Mouse (Mus musculus) heart, postnatal 14 days (tissue): Measurements from ENCODE around the gene Hs6st2. TPM values are rescaled to one million over a fixed set of nuclear protein-coding genes. Genes with fewer than 3 reads are reported as not detected.

Experiments
- DNase-seq, 2 experiments: peaks; one replicate each; pipeline ENCODE4 v3.0.0; 2021 to 2022
- intact Hi-C: fragments of 180-260 bp; cut with DNase I; formaldehyde crosslinking; loops from one replicate; pipeline ENCODE4 v1.15.1; 2025
- total RNA-seq, 2 experiments: library from RNA; stranded (reverse); gene quantifications; 2 replicates each; pipeline ENCODE4 v1.2.3; 2021

The Hs6st2 gene
- total RNA-seq, 2 experiments from 2014 or later = 2.2 to 2.5 TPM

DNA sequence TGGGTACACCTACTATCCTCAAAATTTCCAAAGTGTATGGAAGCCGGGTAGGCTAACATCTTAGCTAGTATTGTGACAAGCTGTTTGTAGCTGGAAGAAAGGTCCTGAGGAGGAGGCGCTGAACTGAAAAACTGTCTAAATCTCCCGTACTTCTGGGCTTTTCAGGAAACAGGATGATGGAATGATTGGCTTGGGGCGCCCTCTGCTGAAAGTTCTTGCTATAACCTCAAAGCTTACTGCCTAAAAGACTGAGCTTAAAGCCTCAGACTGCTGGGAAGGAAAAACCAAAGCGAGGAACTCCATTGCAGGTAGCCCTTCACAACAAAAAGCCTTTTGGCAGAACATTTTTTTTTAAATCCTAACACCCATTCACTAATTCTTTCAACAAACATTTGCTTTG lies 307.0 kb downstream of the Hs6st2 start:
- intact Hi-C loops = loop anchor here (2.0 to 5.0 kb wide), 3 partner anchors 204 to 697 kb away; no protein-coding TSS in a partner anchor
- peak; percentile 67 to 82 for DNase-seq

- peak; percentile 11 to 43 for DNase-seq
- intact Hi-C loops = loop anchor here (5.0 kb wide), 1 partner anchor 695 kb away; no protein-coding TSS in a partner anchor
These were observed 309.0 kb downstream of the Hs6st2 start for GRCm38 (mm10) chrX:51372477-51373239.

DNA sequence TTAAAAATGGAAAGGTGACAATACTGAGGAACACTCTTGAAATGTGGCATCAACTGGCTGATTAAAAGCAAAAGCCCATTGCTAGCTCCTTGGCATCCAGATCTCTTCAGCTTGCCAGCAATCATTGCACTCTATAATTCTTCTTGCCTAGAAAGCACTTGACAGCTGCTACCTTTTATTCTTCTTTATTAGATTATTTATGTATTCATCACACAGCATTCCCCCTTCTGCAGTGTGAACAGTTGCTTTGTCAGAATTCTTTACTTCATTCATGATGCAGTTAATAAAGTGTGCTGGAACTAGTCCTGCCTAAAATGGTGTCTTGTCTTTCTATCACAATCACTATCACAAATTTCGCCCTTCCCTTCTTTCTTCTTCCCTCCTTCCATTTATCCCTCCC lies 332.0 kb downstream of the Hs6st2 start:
- intact Hi-C loops = no loop called here
- no peak for DNase-seq

GRCm38 (mm10) chrX:51343595-51343994 lies 338.1 kb downstream of the Hs6st2 start:
- intact Hi-C loops = no loop called here
- DNase-seq = no peak

Other genes starting within 250 kb of the Hs6st2 start
- gene Usp26, start 119.4 kb upstream of the Hs6st2 start, total RNA-seq = under 1 TPM in 1 of 2 experiments, not detected in 1; 0.29 TPM